Mouse (Mus musculus) frontal cortex, adult 2 months (tissue): Measurements from ENCODE around the gene Atf6b. TPM values are rescaled to one million over a fixed set of nuclear protein-coding genes. Genes with fewer than 3 reads are reported as not detected.

ENCODE experiments used
- DNase-seq, 2 experiments: peaks; one replicate each; pipeline ENCODE4 v3.0.0; 2022; ENCODE audit warnings: low spot score in 1 of 2; ENCODE audit errors: extremely low spot score in 1 of 2
- polyA plus RNA-seq: library from polyadenylated mRNA; depleted of rRNA; stranded (reverse); fragments of >200 nt; gene quantifications from 2 replicates; pipeline ENCODE4 v1.2.3, GENCODE M21; 2012

Atf6b gene
- polyA plus RNA-seq, 1 experiment = 59.6 TPM

DNA sequence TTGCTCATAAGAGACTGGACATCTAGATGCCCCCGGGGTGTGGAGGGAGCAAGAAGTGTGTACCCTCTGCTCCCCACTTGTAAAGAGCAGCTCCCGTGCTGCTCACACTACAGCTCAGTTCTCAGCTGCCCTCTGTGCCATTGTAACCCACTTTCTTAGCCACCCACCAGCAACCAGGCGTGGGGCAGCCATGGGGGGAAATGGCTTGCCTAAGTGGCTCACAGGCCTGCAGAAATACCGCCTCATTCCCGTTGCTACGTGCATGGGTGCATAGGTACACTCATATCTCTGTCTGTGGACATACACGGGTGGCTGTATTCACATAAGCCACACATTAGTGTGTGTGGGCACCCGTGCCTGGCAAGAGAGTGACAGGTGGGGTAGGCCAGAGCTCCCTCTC lies 16.0 kb downstream of the Atf6b start:
- DNase-seq = no peak

DNA sequence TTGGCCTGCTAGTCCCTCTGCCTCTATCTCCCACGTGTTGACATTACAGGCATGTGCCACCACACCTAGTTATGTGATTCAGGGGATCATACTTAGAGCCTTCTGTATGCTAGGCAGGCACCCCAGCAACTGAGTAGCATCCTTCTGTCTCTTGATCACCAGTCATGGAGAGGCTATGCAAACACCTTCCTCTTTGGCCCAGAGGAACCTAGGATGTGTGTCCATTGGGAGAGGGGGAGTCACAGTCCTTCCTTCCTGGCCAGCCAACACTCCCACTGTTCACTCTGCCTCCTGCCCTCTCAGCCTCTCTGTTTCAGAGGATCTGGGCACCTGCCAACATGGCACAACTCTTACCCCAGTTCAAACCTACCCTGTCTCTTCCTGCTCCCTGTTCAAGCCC lies 16.6 kb downstream of the Atf6b start:
- DNase-seq = no peak

DNA sequence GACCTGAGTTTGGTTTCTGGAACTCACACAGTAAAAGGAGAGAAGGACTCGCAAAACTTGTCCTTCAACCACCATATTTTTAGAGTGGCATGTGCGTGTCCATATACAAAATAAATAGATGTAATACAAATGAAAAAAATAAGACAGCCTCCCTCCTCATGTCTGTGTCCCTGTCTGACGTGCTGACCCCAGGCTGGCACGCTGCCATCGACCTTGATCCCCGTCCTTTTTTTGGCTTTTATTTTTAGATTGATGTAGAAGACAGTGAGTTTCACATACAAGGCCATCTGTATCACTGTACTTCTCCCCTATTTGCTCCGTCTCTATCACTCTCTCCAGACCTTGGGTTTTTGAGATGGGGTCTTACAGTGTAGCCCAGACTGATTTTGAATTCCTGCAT lies 17.5 kb downstream of the Atf6b start:
- DNase-seq = no peak

DNA sequence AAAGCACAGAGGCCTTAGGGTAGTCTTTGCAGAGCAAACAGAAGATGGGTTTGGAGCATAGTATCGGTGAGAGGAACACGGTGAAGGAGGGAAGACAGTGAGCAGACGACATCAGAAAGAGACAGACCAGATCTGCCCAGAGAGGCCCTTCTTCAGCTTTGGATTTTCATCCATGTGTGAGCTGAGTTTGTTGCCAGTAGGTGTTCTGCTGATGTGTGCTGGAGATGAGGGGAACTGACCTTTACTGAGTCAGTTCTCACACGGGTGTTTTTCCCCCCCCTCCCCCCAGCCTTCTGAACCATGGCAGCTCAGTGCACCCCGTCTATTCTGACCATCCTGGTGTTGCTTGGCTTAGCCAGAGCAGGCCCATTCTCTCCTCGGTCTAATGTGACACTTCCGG lies 23.3 kb downstream of the Atf6b start, which contains the start of gene Tnxb:
TSS of gene Tnxb (plus strand) at position 301 of the 400 bp plus-strand sequence.
- no peak for DNase-seq

DNA sequence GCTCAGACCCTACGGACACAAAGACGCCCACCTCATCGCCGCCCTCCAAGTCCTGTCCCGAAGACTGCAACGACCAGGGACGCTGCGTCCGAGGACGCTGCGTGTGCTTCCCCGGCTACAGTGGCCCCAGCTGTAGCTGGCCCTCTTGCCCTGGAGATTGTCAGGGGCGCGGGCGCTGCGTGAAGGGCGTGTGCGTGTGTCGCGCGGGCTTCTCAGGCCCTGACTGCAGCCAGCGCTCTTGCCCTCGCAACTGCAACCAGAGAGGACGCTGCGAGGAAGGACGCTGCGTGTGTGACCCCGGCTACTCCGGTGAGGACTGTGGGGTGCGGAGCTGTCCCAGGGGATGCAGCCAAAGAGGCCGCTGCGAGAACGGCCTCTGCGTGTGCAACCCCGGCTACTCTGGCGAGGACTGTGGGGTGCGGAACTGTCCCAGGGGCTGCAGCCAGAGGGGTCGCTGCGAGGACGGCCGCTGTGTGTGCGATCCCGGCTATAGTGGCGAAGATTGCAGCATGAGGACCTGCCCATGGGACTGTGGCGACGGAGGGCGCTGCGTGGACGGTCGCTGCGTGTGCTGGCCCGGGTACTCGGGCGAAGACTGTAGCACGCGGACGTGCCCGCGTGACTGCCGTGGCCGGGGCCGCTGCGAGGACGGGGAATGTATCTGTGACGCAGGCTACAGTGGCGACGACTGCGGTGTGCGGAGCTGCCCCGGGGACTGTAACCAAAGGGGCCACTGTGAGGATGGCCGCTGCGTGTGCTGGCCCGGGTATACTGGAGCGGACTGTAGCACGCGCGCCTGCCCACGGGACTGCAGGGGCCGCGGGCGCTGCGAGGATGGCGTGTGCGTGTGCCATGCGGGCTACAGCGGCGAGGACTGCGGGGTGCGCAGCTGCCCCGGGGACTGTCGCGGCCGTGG lies 24.5 kb downstream of the Atf6b start:
- DNase-seq = no peak

DNA sequence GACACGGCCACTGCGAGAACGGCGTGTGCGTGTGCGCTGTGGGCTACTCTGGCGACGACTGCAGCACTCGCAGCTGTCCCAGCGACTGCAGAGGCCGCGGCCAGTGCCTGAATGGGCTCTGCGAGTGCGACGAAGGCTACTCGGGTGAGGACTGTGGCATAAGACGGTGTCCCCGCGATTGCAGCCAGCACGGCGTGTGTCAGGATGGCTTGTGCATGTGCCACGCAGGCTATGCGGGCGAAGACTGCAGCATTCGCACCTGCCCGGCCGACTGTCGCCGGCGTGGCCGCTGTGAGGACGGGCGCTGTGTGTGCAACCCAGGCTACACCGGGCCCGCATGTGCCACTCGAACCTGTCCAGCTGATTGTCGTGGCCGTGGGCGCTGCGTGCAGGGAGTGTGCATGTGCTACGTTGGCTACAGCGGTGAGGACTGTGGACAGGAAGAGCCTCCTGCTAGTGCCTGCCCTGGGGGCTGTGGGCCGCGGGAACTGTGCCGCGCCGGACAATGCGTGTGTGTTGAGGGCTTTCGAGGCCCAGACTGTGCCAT lies 25.4 kb downstream of the Atf6b start:
- no peak for DNase-seq

DNA sequence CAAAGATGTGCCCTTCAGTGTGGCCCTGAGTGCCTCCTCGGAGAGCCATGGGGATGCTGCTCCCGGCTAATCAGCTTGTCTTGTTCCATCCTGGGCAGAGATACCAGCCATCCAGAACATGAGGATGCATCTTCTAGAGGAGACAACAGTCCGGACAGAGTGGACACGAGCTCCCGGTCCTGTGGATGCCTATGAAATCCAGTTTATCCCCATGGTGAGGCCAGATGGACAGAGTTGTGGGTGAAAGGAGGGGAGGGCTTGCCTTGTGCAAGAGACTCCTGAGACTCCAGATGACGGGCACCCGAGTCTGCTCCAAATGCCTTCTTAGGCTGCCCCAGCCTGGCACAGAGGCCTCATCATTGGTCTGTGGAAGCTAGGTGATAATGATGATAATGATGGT lies 26.2 kb downstream of the Atf6b start:
- no peak for DNase-seq

DNA sequence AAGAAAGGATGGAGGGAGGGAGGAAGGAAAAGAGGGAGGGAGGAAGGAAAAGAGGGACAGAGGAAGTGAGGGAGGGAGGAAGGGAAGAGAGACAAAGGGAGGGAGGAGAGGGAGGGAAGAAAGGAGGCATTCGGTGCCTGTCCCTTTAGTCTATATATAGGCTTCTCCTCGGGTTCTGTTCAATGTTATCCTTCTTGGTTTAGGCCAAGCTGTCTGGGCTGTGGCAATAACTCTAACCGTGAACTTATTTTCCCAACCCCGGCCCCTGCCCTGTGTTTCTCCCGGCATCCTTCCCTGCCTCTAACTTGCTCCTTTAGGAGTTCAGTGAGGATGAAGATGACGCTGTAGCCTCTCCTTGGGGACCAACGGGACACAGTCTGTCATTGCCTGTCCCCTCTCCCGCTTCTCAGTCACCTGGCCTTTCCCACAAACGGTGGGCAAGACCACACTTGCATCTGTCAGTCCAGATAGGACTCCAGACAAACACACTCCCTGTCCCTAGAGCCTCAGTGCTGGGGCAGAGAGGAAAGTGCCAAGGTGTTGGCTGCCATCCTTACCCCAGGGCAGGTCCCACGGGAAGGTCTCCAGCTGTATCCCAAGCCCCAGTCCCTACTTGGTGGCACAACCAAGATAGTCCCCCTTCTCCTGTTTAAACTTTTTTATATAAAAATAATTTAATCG lies 27.7 kb downstream of the Atf6b start:
- no peak for DNase-seq

DNA sequence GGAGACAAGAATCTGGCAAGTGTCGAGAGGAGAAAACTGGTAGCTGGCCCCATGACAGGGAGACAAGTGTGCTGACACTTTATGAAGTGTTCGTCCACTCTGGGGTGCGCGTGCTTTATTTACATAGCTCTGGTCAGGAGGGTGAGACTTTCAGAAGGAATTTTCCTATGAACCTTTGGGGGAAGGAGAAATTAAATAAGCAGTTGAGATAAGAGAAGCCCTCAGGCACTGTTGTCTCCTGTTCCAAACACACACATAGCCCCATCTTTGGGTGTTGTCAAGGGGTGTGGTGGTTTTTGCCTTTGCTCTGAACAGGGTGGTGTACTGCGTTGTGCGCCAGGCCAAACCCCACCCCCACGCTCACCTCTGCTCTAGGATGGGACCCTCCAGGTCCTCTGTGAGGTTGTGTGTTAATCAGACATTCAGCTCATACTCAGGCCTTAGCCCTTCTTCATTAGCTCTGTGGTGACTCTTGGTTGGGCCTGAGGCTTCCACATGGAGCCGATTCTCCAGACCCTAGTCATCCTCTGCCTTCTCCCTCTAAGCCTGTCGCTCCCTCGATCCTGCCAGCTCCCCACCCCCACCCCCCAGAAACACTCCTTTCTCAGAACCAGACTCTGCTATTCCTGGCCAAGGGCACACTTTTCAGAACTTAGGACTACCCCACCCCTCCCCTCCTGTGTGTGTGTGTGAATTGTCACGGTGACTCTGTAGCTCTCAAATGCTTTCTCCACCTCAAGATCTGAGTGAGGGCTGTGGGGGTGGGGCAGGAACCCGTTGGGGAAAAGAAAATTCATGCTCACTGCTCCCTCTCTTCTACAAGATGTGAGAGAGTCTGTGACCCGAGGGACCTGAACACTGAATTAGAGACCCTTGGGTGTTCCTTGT lies 28.5 kb downstream of the Atf6b start:
- DNase-seq = no peak

DNA sequence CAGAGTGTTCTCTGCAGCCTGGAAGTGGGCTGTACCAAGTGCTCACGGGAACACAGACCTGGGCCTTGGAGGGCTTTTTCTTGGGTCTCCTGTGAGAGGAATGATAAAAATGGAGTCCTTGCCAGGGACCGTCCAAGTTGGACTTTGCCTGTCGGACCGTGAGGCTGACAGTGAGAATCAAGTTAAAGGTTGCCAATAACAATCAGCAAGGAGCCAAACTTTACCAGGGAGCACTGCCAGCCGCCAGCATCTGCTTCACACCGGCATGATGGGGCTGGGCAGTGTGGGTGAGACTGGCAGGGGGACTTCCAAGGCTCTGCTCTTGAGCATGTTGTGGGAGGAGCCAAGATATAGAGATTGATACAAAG lies 29.1 kb downstream of the Atf6b start:
- DNase-seq = no peak

DNA sequence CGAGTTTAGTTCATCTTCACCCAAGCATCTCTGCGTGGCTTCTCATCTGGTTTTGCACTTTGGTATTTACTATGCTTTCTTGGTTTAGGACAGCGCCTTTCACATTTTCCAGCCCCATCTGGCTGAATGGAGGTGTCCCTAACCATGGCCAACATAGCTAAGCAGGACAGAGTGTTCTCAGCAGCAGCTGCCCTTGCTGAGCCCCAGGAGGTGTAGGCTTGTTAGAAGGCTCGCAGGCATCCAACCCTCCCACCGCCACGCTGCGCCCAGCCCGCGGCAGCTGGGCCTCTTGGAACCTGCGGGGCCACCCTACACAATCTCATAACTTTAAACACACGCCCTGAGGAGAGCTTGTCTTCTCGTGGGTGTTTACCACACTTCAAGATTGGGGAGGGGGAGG lies 29.7 kb downstream of the Atf6b start:
- no peak for DNase-seq

DNA sequence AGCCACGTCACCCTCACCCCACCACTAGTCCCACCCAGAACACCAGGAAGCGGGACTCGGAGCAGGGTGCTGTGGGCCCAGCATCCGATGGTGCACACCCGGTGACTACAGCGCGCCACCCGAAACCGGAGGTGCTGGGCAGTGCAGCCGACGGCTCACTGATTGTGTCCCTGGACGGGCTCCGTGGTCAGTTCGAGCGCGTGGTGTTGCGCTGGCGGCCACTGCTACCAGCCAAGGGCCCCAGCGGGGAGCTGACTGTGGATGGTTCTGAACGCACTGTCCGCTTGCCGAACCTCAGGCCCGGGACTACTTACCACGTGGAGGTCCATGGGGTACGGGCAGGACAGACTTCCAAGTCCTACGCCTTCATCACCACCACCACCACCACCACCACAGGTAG lies 33.2 kb downstream of the Atf6b start:
- DNase-seq = no peak

DNA sequence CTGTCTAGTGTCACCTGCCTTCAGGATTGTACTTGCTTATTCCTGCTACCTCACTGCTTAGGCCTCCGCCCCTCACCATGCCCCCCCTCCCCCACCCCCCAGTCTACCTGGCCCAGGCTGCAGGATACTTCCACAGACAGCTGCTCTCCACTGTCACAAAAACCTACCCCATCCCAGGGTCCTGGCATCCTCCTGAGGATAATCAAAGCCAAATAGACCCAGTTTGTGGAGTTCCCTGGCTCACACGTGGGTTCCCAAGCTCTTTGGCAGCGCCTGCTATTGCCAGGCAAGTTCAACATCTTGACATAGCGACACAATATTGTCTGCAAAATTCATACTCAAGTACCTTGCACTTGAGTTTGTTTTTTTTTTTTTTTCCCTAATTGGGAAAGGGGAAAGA lies 33.7 kb downstream of the Atf6b start:
- DNase-seq = no peak

DNA sequence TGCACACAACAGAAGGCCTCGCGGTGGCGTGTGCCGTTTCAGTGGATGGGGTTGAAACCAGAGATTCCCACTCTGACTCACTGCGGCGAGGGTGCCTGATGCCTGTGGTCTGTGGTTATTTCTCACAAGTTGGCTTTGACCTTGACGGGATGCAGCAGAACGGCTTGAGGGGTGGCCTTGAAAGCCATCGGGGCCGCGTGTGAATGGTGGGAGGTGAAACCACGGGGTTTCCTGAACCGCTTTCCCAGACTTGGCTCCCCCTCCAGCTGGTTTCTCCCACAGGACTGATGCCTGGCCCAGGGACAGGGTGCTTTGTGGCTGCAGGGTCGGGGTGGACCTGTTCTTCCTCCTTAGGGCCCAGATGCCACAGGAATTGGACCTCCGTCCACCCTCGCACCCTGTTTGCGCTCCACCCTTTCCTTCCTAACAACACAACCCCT lies 34.2 kb downstream of the Atf6b start:
- DNase-seq = no peak

DNA sequence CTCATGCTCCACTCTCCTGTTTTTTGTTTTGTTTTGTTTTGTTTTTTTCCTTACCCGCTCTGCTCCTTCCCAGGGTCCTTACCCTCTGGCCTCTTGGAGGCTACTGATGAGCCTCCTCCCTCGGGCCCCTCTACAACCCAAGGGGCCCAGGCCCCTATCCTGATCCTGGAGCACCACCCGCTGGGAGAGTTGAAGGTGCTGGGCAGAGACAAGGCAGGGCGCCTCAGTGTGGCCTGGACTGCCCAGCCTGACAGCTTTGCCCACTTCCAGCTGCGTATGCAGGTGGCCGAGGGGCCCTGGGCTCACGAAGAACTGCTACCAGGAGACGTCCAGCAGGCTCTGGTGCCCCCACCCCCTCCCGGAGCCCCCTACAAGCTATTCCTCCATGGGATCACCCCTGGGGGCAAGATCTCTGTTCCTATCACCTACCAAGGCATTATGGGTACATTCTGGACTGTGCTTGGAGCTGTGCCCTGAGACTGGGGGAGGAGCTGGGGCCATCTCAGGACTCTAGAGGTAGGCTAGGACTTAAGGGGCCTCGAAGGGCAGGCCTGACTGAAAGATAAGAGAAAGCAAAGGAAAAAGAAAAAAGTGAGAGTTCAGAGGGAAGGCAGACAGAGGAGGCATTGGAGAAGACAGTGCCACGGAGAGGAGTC lies 35.1 kb downstream of the Atf6b start:
- no peak for DNase-seq

DNA sequence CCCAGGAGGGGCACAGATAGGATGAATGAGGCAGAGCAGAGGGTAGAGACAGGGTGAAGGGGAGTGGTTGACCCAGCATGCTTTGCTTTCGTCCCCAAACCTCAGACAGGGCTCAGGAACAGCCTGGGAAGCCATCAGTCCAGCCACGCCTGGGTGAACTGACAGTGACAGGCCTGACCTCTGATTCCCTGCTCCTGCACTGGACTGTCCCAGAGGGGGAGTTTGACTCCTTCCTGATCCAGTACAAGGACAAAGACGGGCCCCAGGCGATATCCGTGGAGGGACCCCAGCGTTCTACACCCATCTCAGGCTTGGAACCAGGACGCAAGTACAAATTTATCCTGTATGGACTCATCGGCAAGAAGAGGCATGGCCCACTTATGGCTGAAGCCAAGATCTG lies 36.2 kb downstream of the Atf6b start:
- DNase-seq = no peak

DNA sequence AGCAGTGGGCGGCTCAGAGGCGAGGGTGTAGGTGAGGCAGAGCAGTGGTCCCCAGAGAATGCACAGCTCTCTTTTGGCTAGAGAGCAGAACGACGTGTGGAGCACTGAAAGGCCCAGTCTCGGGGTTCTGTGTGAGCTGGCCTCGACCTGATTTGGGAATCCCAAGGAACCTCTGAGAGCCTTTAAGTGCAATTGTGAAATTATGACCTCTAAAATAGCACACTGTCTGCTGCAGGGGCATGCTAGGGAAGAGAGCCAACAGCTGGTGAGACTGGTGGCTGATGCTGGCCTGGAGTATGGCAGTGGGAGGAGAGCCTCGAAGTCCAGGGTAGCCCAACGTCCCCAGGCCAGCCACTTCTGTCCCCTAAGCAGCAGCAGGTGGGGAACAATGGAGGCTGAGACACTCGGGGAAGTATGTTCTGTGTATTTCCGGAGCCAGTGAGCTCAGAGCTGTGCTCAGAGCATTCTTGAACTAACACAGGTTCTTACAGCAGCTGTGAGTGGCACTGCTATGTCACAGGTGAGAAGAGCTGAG lies 36.8 kb downstream of the Atf6b start:
- no peak for DNase-seq

DNA sequence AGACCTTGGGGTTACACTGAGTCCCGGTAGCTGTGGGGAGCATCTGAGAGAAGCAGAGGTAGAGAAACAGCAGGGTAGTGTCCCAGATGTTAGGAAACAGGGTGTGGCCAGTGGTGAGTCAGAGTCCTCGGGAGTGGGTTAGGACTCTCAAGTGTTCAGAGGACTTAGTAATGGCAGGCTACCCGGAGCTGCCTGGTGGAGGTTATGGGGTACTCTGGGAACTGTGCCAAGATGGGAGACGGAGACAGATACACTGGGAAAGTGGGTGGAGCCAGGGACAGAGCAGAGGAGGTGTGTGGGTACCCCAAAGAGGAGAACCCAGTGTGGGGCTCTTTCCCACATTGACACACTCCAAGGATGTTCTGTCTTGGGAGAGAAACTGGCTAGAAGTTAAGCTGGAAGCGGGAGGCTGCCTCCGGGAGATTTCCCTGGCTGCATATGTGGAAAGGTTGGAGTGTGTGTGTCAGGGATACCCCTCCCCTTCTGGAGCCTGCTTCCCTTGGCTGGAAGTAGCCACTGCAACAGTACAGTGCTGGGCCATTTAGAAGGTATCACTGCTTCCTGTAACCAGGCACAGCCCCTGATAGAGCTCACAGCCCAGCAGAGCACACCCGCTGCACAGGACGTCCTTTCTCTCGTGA lies 37.4 kb downstream of the Atf6b start:
- no peak for DNase-seq
